Comparison of ENCODE assay signal across 19 mouse cellular contexts in the genomic region with DNA sequence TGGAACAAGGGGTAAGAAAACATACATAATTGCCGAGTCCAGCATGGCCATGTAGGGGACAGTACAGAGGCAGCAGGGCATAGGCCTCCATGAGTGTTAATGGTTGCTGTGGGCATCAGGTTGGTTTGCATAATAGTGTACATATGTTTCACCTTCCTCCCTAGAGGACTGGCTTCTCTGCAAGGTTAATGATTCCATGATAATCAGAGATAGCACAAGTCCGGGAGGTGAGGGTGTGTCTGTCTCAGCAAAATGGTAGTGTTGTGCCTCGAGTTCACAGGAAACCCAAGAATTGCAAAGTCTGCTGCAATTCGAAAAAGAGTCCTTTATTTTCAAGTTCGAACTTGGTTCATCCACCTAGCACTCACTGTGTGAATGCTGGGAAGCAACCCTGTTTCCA.
"Had no signal": no experiment of that assay in that cellular context is flagged by ENCODE, and none has a peak within 500 bp of the region (broad histone marks: within the 10 kb centered on the region; RNA-seq: fewer than 3 reads in every experiment).

No protein-coding gene starts in this region.

- H3K27ac ChIP-seq: heart, embryonic 10.5 days; hindbrain, embryonic 13.5 days; hindbrain, embryonic 15.5 days; hindbrain, postnatal 0 days; layer of hippocampus, adult 2 months; left cerebral cortex, adult 2 months; limb, embryonic 10.5 days; limb, embryonic 12.5 days; liver, embryonic 15.5 days had no signal

- H3K36me3 ChIP-seq: heart, embryonic 10.5 days; heart, embryonic 12.5 days; hindbrain, embryonic 13.5 days; hindbrain, embryonic 15.5 days; limb, embryonic 10.5 days; limb, embryonic 12.5 days; liver, embryonic 15.5 days had no signal

- H3K4me3 ChIP-seq: heart, embryonic 10.5 days; heart, embryonic 12.5 days; hindbrain, embryonic 13.5 days; hindbrain, embryonic 15.5 days; layer of hippocampus, adult 2 months; left cerebral cortex, adult 2 months; limb, embryonic 10.5 days; limb, embryonic 12.5 days; liver, embryonic 15.5 days had no signal

- H3K9ac ChIP-seq: heart, embryonic 12.5 days; hindbrain, embryonic 13.5 days; hindbrain, embryonic 15.5 days; limb, embryonic 12.5 days; liver, embryonic 15.5 days had no signal

- H3K9me3 ChIP-seq: heart, embryonic 10.5 days; heart, embryonic 12.5 days; hindbrain, embryonic 13.5 days; hindbrain, embryonic 15.5 days; limb, embryonic 10.5 days; limb, embryonic 12.5 days; liver, embryonic 15.5 days had no signal

- DNase-seq: gastrocnemius, postnatal 14 days; gastrocnemius, postnatal 36 days; heart, adult 18-20 months; heart, postnatal 10 days; kidney, adult 18-20 months; kidney, adult 8-10 months; kidney, postnatal 10 days; kidney, postnatal 25 days; kidney, postnatal 4 days had no signal

- H3K27me3 ChIP-seq: heart, embryonic 12.5 days; hindbrain, embryonic 13.5 days; limb, embryonic 12.5 days; liver, embryonic 15.5 days had no signal

- ATAC-seq: hindbrain, postnatal 0 days had no signal

- H3K4me2 ChIP-seq: heart, embryonic 12.5 days; hindbrain, embryonic 13.5 days; hindbrain, embryonic 15.5 days; limb, embryonic 12.5 days had no signal
